In the genomic region with DNA sequence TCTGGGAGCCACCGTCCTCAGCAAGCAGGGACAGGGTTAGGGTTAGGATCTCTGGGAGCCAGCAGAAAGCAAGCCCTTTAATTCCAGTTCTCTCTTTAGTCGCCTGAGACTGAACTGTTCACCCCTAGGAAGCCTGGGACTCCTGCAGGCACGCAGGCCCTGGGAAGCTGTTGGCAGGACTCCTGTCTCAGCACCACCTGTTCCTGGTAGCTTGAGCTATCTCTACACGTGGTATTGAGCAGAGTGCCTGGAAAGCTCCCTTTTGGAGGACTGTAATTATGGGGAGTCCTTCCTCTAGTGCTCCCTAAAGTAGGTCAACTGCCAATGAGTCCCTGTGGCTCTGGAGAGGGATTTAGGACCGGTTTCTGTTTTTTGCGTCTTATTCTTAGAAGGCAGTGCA, we compare ENCODE assay signal across 16 mouse cellular contexts. TPM values are rescaled to one million over a fixed set of nuclear protein-coding genes. Genes with fewer than 3 reads are reported as not detected.
DNase-seq lines count a peak whose midpoint lies in the region; ATAC-seq and TF ChIP-seq lines count a peak whose summit lies in the region.
"Had no signal": no experiment of that assay in that cellular context is flagged by ENCODE, and none has a peak within 500 bp of the region (broad histone marks: within the 10 kb centered on the region; RNA-seq: fewer than 3 reads in every experiment).

No protein-coding gene starts in this region.

- peak overlapping the region; percentile 14; the same call in 1 of the 2 replicates for H3K4me2 ChIP-seq in lung, postnatal 0 days (replicated peaks; ENCODE audit: low read depth, low read length)
- H3K4me2 ChIP-seq: lung, embryonic 15.5 days; neural tube, embryonic 13.5 days had no signal

- no peaks in the 10 kb centered on the region for H3K36me3 ChIP-seq in lung, postnatal 0 days (ENCODE audit: insufficient read depth, low read length)
- peaks cover 55% of the 10 kb centered on the region for H3K36me3 ChIP-seq in limb, embryonic 10.5 days
- H3K36me3 ChIP-seq: lung, embryonic 15.5 days had no signal

- 66% methylated on average over 6 of the region's 6 CpGs for WGBS in lung, postnatal 0 days
- WGBS in lung, adult 2 months = 67% methylated on average over 6 of the region's 6 CpGs
- WGBS in cerebellum, adult 2 months = 9% methylated on average over 6 of the region's 6 CpGs
- WGBS in limb, embryonic 10.5 days = 90% methylated on average over 6 of the region's 6 CpGs

- no peak overlapping the region for H3K27ac ChIP-seq in lung, postnatal 0 days (ENCODE audit: low read length)
- H3K27ac ChIP-seq in cerebellum, adult 2 months (ENCODE audit: insufficient read depth, low read length) = no peak overlapping the region
- H3K27ac ChIP-seq in limb, embryonic 10.5 days = peak overlapping the region; percentile 43
- H3K27ac ChIP-seq: lung, embryonic 15.5 days; neural tube, embryonic 13.5 days had no signal

- no peak for TF ChIP-seq EP300 in lung, postnatal 0 days (IDR thresholded peaks at IDR 0.05)

- H3K4me3 ChIP-seq in lung, postnatal 0 days (ENCODE audit: low read depth, low read length) = no peak overlapping the region
- no peak overlapping the region for H3K4me3 ChIP-seq in lung, adult 2 months (replicated peaks; ENCODE audit: extremely low read depth, low read depth, low read length)
- no peak overlapping the region for H3K4me3 ChIP-seq in cerebellum, adult 2 months (replicated peaks; ENCODE audit: insufficient read depth, low read depth, low read length)
- H3K4me3 ChIP-seq in limb, embryonic 10.5 days = no peak overlapping the region
- H3K4me3 ChIP-seq: lung, embryonic 15.5 days; neural tube, embryonic 13.5 days had no signal

- H3K9ac ChIP-seq in lung, postnatal 0 days (replicated peaks; ENCODE audit: low read depth) = no peak overlapping the region
- H3K9ac ChIP-seq: lung, embryonic 15.5 days; neural tube, embryonic 13.5 days had no signal

- H3K27me3 ChIP-seq in lung, postnatal 0 days (replicated peaks; ENCODE audit: insufficient read depth, low read length) = no peaks in the 10 kb centered on the region
- no peaks in the 10 kb centered on the region for H3K27me3 ChIP-seq in cerebellum, adult 2 months (ENCODE audit: control insufficient read depth, insufficient read depth, low read length)
- no peaks in the 10 kb centered on the region for H3K27me3 ChIP-seq in limb, embryonic 10.5 days (ENCODE audit: low read depth, poor library complexity, severe bottlenecking)
- H3K27me3 ChIP-seq: lung, embryonic 15.5 days; neural tube, embryonic 13.5 days had no signal

- TF ChIP-seq POLR2A in lung, adult 2 months (IDR thresholded peaks at IDR 0.05; ENCODE audit: borderline replicate concordance, extremely low read depth, low read depth, low read length) = no peak
- no peak for TF ChIP-seq POLR2A in cerebellum, adult 2 months (IDR thresholded peaks at IDR 0.05; ENCODE audit: borderline replicate concordance, insufficient read depth, low read length)

- ATAC-seq in lung, postnatal 0 days = peak; percentile 5; the same call in 1 of the 2 replicates
- ATAC-seq in erythroid progenitor cell, adult 5-6 weeks (replicated peaks; ENCODE audit: low FRiP score, poor library complexity, severe bottlenecking) = no peak
- ATAC-seq: hindbrain, embryonic 16.5 days had no signal

- no peak for TF ChIP-seq CTCF in lung, postnatal 0 days (IDR thresholded peaks at IDR 0.05)
- TF ChIP-seq CTCF in lung, adult 2 months (IDR thresholded peaks at IDR 0.05; ENCODE audit: insufficient read depth, low read length) = no peak
- TF ChIP-seq CTCF in cerebellum, adult 2 months (IDR thresholded peaks at IDR 0.05; ENCODE audit: borderline replicate concordance, insufficient read depth, low read depth, low read length) = no peak

- no peak for DNase-seq in lung, postnatal 0 days (ENCODE audit: low spot score)
- DNase-seq in lung, adult 2 months = no peak
- DNase-seq in cerebellum, adult 2 months = peak; percentile 72 to 85
- no peak for DNase-seq in limb, embryonic 10.5 days (ENCODE audit: low spot score)
- no peak for DNase-seq in layer of hippocampus, postnatal 36 days
- no peak for DNase-seq in T-cell, adult 2 months (ENCODE audit: low spot score)
- DNase-seq: adrenal gland, postnatal 25 days; heart, adult 11 months; kidney, adult 11 months; kidney, postnatal 4 days; left cerebral cortex, postnatal 4 days; thymus, adult 2 months had no signal

- no peaks in the 10 kb centered on the region for H3K9me3 ChIP-seq in lung, postnatal 0 days (ENCODE audit: low read length)
- H3K9me3 ChIP-seq in limb, embryonic 10.5 days (replicated peaks) = no peaks in the 10 kb centered on the region
- H3K9me3 ChIP-seq: lung, embryonic 15.5 days; neural tube, embryonic 13.5 days had no signal

- H3K4me1 ChIP-seq in lung, postnatal 0 days (ENCODE audit: insufficient read depth, low read depth, low read length) = peaks cover 9% of the 10 kb centered on the region
- H3K4me1 ChIP-seq in lung, adult 2 months (ENCODE audit: control insufficient read depth, insufficient read depth, low read length) = peaks cover 12% of the 10 kb centered on the region
- peaks cover 69% of the 10 kb centered on the region for H3K4me1 ChIP-seq in cerebellum, adult 2 months (ENCODE audit: control insufficient read depth, insufficient read depth, low read length)
- H3K4me1 ChIP-seq in limb, embryonic 10.5 days = peaks cover 50% of the 10 kb centered on the region

RNA-seq across cellular contexts. Expression of a gene that starts 7.2 kb away (rescaled TPM):
- 368 and 414 TPM in 2 replicates for polyA plus RNA-seq in lung, postnatal 0 days (2015; fragmentation: Nextera tagmentation; extraction: Ambion mirVana)
- 408 and 425 TPM in 2 replicates for polyA plus RNA-seq in lung, adult 2 months (2012; rRNA removed)
- 38.4 and 38.8 TPM in 2 replicates for polyA plus RNA-seq in cerebellum, adult 2 months (2012; rRNA removed)
- 51.5 and 56.7 TPM in 2 replicates for polyA plus RNA-seq in limb, embryonic 10.5 days (2016; fragmentation: Nextera tagmentation; extraction: Ambion mirVana)
- total RNA-seq in layer of hippocampus, postnatal 36 days (2021) = 10 to 100 TPM; 36.6 to 39.4 TPM
- total RNA-seq in erythroid progenitor cell, adult 5-6 weeks (2015; ENCODE audit: low replicate concordance) = 241 and 302 TPM in 2 replicates
- 359 and 488 TPM in 2 replicates for total RNA-seq in erythroid progenitor cell, adult 5-6 weeks (2017; ENCODE audit: low replicate concordance)

Comparison
In these comparisons a context has a peak if more than half of its experiments do, and no peak if none do; other contexts are left out.
1. DNase-seq: peak in cerebellum, adult 2 months (2 of 2); none in lung, postnatal 0 days (single experiment), lung, adult 2 months (single experiment), limb, embryonic 10.5 days (single experiment), layer of hippocampus, postnatal 36 days (0 of 2) and T-cell, adult 2 months (single experiment).